In genomic region chr10:87058926-87059325, GRCm38 (mm10) we compare ENCODE assay signal across 11 mouse cellular contexts. TPM values are rescaled to one million over a fixed set of nuclear protein-coding genes. Genes with fewer than 3 reads are reported as not detected.
DNase-seq lines count a peak whose midpoint lies in the region; ATAC-seq lines count a peak whose summit lies in the region.
"Had no signal": no experiment of that assay in that cellular context is flagged by ENCODE, and none has a peak within 500 bp of the region (broad histone marks: within the 10 kb centered on the region; RNA-seq: fewer than 3 reads in every experiment).

No protein-coding gene starts in this region.

- intact Hi-C loops in heart, postnatal 10 days (cut with DNase I), result no loop called here

- H3K4me1 ChIP-seq in heart, embryonic 16.5 days (ENCODE audit: control insufficient read depth, insufficient read depth, low read length), result peaks cover 6% of the 10 kb centered on the region
- peaks cover 24% of the 10 kb centered on the region for H3K4me1 ChIP-seq in forebrain, embryonic 15.5 days
- H3K4me1 ChIP-seq in midbrain, embryonic 10.5 days, result peaks cover 51% of the 10 kb centered on the region

- ATAC-seq in heart, embryonic 16.5 days (replicated peaks; ENCODE audit: extremely low read depth, insufficient read depth, low FRiP score), result no peak
- ATAC-seq in forebrain, embryonic 15.5 days (replicated peaks), result peak; percentile 40
- ATAC-seq in frontal cortex, adult (ENCODE audit: low TSS enrichment), result no peak
- ATAC-seq: inflammation-experienced regulatory T-cells, adult 6 months had no signal

- 30% methylated on average over 9 of the region's 9 CpGs for WGBS in heart, embryonic 16.5 days
- WGBS in forebrain, embryonic 15.5 days, result 3% methylated on average over 9 of the region's 9 CpGs
- WGBS in midbrain, embryonic 10.5 days, result 16% methylated on average over 8 of the region's 9 CpGs

- H3K4me2 ChIP-seq in heart, embryonic 16.5 days (ENCODE audit: low read depth, low read length), result peak overlapping the region; percentile 89
- H3K4me2 ChIP-seq in forebrain, embryonic 15.5 days (replicated peaks), result peak overlapping the region; percentile 85

- H3K36me3 ChIP-seq in heart, embryonic 16.5 days (ENCODE audit: control insufficient read depth, insufficient read depth), result no peaks in the 10 kb centered on the region
- no peaks in the 10 kb centered on the region for H3K36me3 ChIP-seq in forebrain, embryonic 15.5 days
- no peaks in the 10 kb centered on the region for H3K36me3 ChIP-seq in midbrain, embryonic 10.5 days
- H3K36me3 ChIP-seq: liver, embryonic 15.5 days had no signal

- no peak overlapping the region for H3K27ac ChIP-seq in heart, embryonic 16.5 days (ENCODE audit: low read length)
- H3K27ac ChIP-seq in forebrain, embryonic 15.5 days (replicated peaks), result peak overlapping the region; percentile 85
- H3K27ac ChIP-seq in midbrain, embryonic 10.5 days (replicated peaks), result peak overlapping the region; percentile 92
- H3K27ac ChIP-seq: liver, embryonic 15.5 days had no signal

- H3K9me3 ChIP-seq in heart, embryonic 16.5 days (replicated peaks; ENCODE audit: control insufficient read depth, low read length), result no peaks in the 10 kb centered on the region
- H3K9me3 ChIP-seq in forebrain, embryonic 15.5 days, result no peaks in the 10 kb centered on the region
- H3K9me3 ChIP-seq in midbrain, embryonic 10.5 days (replicated peaks), result no peaks in the 10 kb centered on the region
- H3K9me3 ChIP-seq: liver, embryonic 15.5 days had no signal

- H3K9ac ChIP-seq in heart, embryonic 16.5 days (ENCODE audit: low read length), result no peak overlapping the region
- peak overlapping the region; percentile 52; the same call in 1 of the 2 replicates for H3K9ac ChIP-seq in forebrain, embryonic 15.5 days (replicated peaks)
- H3K9ac ChIP-seq: liver, embryonic 15.5 days had no signal

- peaks cover 4% of the 10 kb centered on the region for H3K27me3 ChIP-seq in heart, embryonic 16.5 days (ENCODE audit: control insufficient read depth, insufficient read depth, low read length)
- no peaks in the 10 kb centered on the region for H3K27me3 ChIP-seq in forebrain, embryonic 15.5 days
- peaks cover 27% of the 10 kb centered on the region for H3K27me3 ChIP-seq in midbrain, embryonic 10.5 days (ENCODE audit: low read depth, poor library complexity, severe bottlenecking)

- no peak for DNase-seq in heart, postnatal 10 days
- DNase-seq in embryo, embryonic 10.5 days (ENCODE audit: low spot score), result peak; percentile 50
- no peak for DNase-seq in midbrain, embryonic 10.5 days (ENCODE audit: low spot score)
- DNase-seq in spleen, adult 12 weeks (ENCODE audit: low spot score), result no peak
- no peak for DNase-seq in kidney, postnatal 14 days

- no peak overlapping the region for H3K4me3 ChIP-seq in heart, embryonic 16.5 days (ENCODE audit: low read length)
- H3K4me3 ChIP-seq in forebrain, embryonic 15.5 days, result no peak overlapping the region; the same call in 1 of the 2 replicates
- H3K4me3 ChIP-seq in midbrain, embryonic 10.5 days, result peak overlapping the region; percentile 54

RNA-seq across cellular contexts. Expression of gene 1700113H08Rik, which starts 1.1 kb away (rescaled TPM):
- polyA plus RNA-seq in heart, embryonic 16.5 days (2015; fragmentation: Nextera tagmentation; extraction: Ambion mirVana), result 0.15 and 0.22 TPM in 2 replicates
- total RNA-seq in heart, postnatal 10 days (2021), result under 1 TPM in 1 of 2 experiments, not detected in 1; 0.35 TPM
- polyA plus RNA-seq in forebrain, embryonic 15.5 days (2015; fragmentation: Nextera tagmentation; extraction: Ambion mirVana), result 0.45 and 0.47 TPM in 2 replicates
- 0.20 and 0.36 TPM in 2 replicates for polyA plus RNA-seq in midbrain, embryonic 10.5 days (2016; fragmentation: Nextera tagmentation; extraction: Ambion mirVana)
- total RNA-seq: adrenal gland, adult 18-20 months had no signal
- polyA plus RNA-seq: inflammation-experienced regulatory T-cells, adult 6 months; liver, embryonic 15.5 days had no signal

RNA-seq across cellular contexts. Expression of gene Stab2, which starts 51.1 kb away (rescaled TPM):
- polyA plus RNA-seq in heart, embryonic 16.5 days (2015; fragmentation: Nextera tagmentation; extraction: Ambion mirVana), result 0.83 and 1.3 TPM in 2 replicates
- total RNA-seq in heart, postnatal 10 days (2021), result under 1 TPM; 0.22 to 0.41 TPM
- 0.08 TPM in 1 of 2 replicates, not detected in the other for polyA plus RNA-seq in forebrain, embryonic 15.5 days (2015; fragmentation: Nextera tagmentation; extraction: Ambion mirVana)
- 0.14 and 0.19 TPM in 2 replicates for polyA plus RNA-seq in midbrain, embryonic 10.5 days (2016; fragmentation: Nextera tagmentation; extraction: Ambion mirVana)
